Mouse (Mus musculus) embryonic facial prominence, embryonic 12.5 days (tissue): ENCODE measurements around the gene Mapk13. TPM values are rescaled to one million over a fixed set of nuclear protein-coding genes. Genes with fewer than 3 reads are reported as not detected.
A peak's percentile ranks its signal among the peaks of the same experiment; 100 is the strongest.

Experiments used
- ATAC-seq: fragments of 200-750 bp; cut with Nextera tagmentation; 2 replicates; pipeline ENCODE4 v1.8.0; 2017; ENCODE audit not compliant: insufficient number of reproducible peaks, insufficient read depth, low FRiP score, low TSS enrichment
- H3K27ac ChIP-seq: fragments of 300-500 bp; sonication (generic); 2 replicates; pipeline ENCODE4 v1.5.1; 2016; ENCODE audit warnings: mild to moderate bottlenecking
- H3K27me3 ChIP-seq: fragments of 300-500 bp; sonication (generic); 2 replicates; pipeline ENCODE4 v1.6.1; 2016; ENCODE audit warnings: mild to moderate bottlenecking, moderate library complexity
- H3K36me3 ChIP-seq: fragments of 300-500 bp; sonication (generic); 2 replicates; pipeline ENCODE4 v1.6.1; 2016; ENCODE audit warnings: mild to moderate bottlenecking
- H3K4me1 ChIP-seq: fragments of 300-500 bp; sonication (generic); 2 replicates; pipeline ENCODE4 v1.6.1; 2016
- H3K4me2 ChIP-seq: fragments of 300-500 bp; sonication (generic); replicated peaks from 2 replicates; pipeline ENCODE4 v1.6.1; 2016; ENCODE audit warnings: mild to moderate bottlenecking, moderate library complexity
- H3K4me3 ChIP-seq: fragments of 300-500 bp; sonication (generic); 2 replicates; pipeline ENCODE4 v1.5.1; 2016; ENCODE audit warnings: mild to moderate bottlenecking
- H3K9ac ChIP-seq: fragments of 300-500 bp; sonication (generic); 2 replicates; pipeline ENCODE4 v1.6.1; 2016; ENCODE audit warnings: mild to moderate bottlenecking, moderate library complexity
- H3K9me3 ChIP-seq: fragments of 300-500 bp; sonication (generic); 2 replicates; pipeline ENCODE4 v1.6.1; 2016; ENCODE audit warnings: mild to moderate bottlenecking, moderate library complexity
- WGBS: fragments of 180-500 bp; shearing (Covaris S2); methylation state at CpG from one replicate; pipeline ENCODE4 v1.1.7; 2016; 5-methylcytosine and 5-hydroxymethylcytosine counted together
- polyA plus RNA-seq: library from polyadenylated mRNA; unstranded; fragments of >200 nt; fragmentation: Nextera tagmentation; extraction: Ambion mirVana; gene quantifications from 2 replicates; pipeline ENCODE4 v1.2.1, GENCODE M21; 2016

Gene Mapk13
- polyA plus RNA-seq, 1 experiment from 2014 or later = 22.1 TPM

GRCm38 (mm10) chr17:28777231-28778005, 8.3 kb downstream of the Mapk13 start:
- no peak overlapping the region for H3K4me2 ChIP-seq
- no peak overlapping the region for H3K9ac ChIP-seq
- no peaks in the 10 kb centered on the region for H3K4me1 ChIP-seq
- H3K27ac ChIP-seq = no peak overlapping the region
- WGBS = 85% methylated on average over 16 of the region's 16 CpGs
- no peaks in the 10 kb centered on the region for H3K27me3 ChIP-seq
- H3K36me3 ChIP-seq = no peaks in the 10 kb centered on the region
- no peak overlapping the region for H3K4me3 ChIP-seq
- no peak for ATAC-seq
- no peaks in the 10 kb centered on the region for H3K9me3 ChIP-seq

- Histone ChIP-seq H3K4me3 (no peak overlapping the region), H3K9ac (no peak overlapping the region), H3K27me3 (no peaks in the 10 kb centered on the region), H3K27ac (no peak overlapping the region), H3K36me3 (no peaks in the 10 kb centered on the region), H3K9me3 (no peaks in the 10 kb centered on the region), H3K4me2 (no peak overlapping the region), H3K4me1 (no peaks in the 10 kb centered on the region)
- ATAC-seq = no peak
- 90% methylated on average over 3 of the region's 3 CpGs for WGBS
Measured at GRCm38 (mm10) chr17:28779735-28780134, 10.6 kb downstream of the Mapk13 start.

GRCm38 (mm10) chr17:28780836-28781235, 11.7 kb downstream of the Mapk13 start:
- WGBS = 60% methylated on average over 3 of the region's 3 CpGs

GRCm38 (mm10) chr17:28781290-28782045, 12.4 kb downstream of the Mapk13 start:
- H3K4me1 ChIP-seq = no peaks in the 10 kb centered on the region
- H3K27ac ChIP-seq = no peak overlapping the region
- WGBS = 50% methylated on average over 9 of the region's 9 CpGs
- H3K9ac ChIP-seq = no peak overlapping the region
- no peak for ATAC-seq
- H3K4me3 ChIP-seq = no peak overlapping the region
- H3K27me3 ChIP-seq = no peaks in the 10 kb centered on the region
- no peaks in the 10 kb centered on the region for H3K36me3 ChIP-seq
- no peaks in the 10 kb centered on the region for H3K9me3 ChIP-seq
- H3K4me2 ChIP-seq = no peak overlapping the region

More at GRCm38 (mm10) chr17:28780836-28781235, 11.7 kb downstream of the Mapk13 start:
- H3K36me3 ChIP-seq = no peaks in the 10 kb centered on the region
- H3K9ac ChIP-seq = no peak overlapping the region
- ATAC-seq = no peak
- H3K27ac ChIP-seq = no peak overlapping the region
- H3K4me2 ChIP-seq = no peak overlapping the region
- no peaks in the 10 kb centered on the region for H3K9me3 ChIP-seq
- H3K27me3 ChIP-seq = no peaks in the 10 kb centered on the region
- no peaks in the 10 kb centered on the region for H3K4me1 ChIP-seq
- H3K4me3 ChIP-seq = no peak overlapping the region

GRCm38 (mm10) chr17:28785036-28785435, 15.9 kb downstream of the Mapk13 start:
- no peaks in the 10 kb centered on the region for H3K27me3 ChIP-seq
- no peak for ATAC-seq
- WGBS = 82% methylated on average over 3 of the region's 3 CpGs

GRCm38 (mm10) chr17:28787507-28787906, 18.4 kb downstream of the Mapk13 start:
- no peak overlapping the region for H3K9ac ChIP-seq
- no peak overlapping the region for H3K4me3 ChIP-seq
- H3K27ac ChIP-seq = no peak overlapping the region
- H3K36me3 ChIP-seq = no peaks in the 10 kb centered on the region
- H3K4me2 ChIP-seq = no peak overlapping the region
- no peaks in the 10 kb centered on the region for H3K9me3 ChIP-seq
- no peaks in the 10 kb centered on the region for H3K4me1 ChIP-seq
- WGBS = 95% methylated on average over 12 of the region's 12 CpGs
- no peaks in the 10 kb centered on the region for H3K27me3 ChIP-seq
- no peak for ATAC-seq

More at GRCm38 (mm10) chr17:28785036-28785435, 15.9 kb downstream of the Mapk13 start:
- H3K9me3 ChIP-seq = no peaks in the 10 kb centered on the region
- no peaks in the 10 kb centered on the region for H3K36me3 ChIP-seq
- no peak overlapping the region for H3K4me2 ChIP-seq
- H3K9ac ChIP-seq = no peak overlapping the region
- H3K4me1 ChIP-seq = no peaks in the 10 kb centered on the region
- H3K27ac ChIP-seq = no peak overlapping the region
- no peak overlapping the region for H3K4me3 ChIP-seq

GRCm38 (mm10) chr17:28797031-28797430, 27.9 kb downstream of the Mapk13 start:
- no peak overlapping the region for H3K9ac ChIP-seq
- ATAC-seq = no peak
- H3K4me1 ChIP-seq = peaks cover 11% of the 10 kb centered on the region
- H3K9me3 ChIP-seq = peaks cover 5% of the 10 kb centered on the region; the same call in 1 of the 2 replicates
- no peak overlapping the region for H3K4me2 ChIP-seq
- H3K36me3 ChIP-seq = no peaks in the 10 kb centered on the region
- H3K27me3 ChIP-seq = no peaks in the 10 kb centered on the region
- 96% methylated on average over 4 of the region's 4 CpGs for WGBS
- no peak overlapping the region for H3K4me3 ChIP-seq
- no peak overlapping the region for H3K27ac ChIP-seq

GRCm38 (mm10) chr17:28799291-28800160, 30.4 kb downstream of the Mapk13 start:
- Histone ChIP-seq H3K4me3 (peak overlapping the region; percentile 85), H3K36me3 (no peaks in the 10 kb centered on the region), H3K9ac (no peak overlapping the region), H3K27me3 (no peaks in the 10 kb centered on the region), H3K4me2 (peak overlapping the region; percentile 96), H3K4me1 (peaks cover 23% of the 10 kb centered on the region), H3K9me3 (peaks cover 5% of the 10 kb centered on the region; the same call in 1 of the 2 replicates), H3K27ac (no peak overlapping the region)
- ATAC-seq = no peak
- 20% methylated on average over 14 of the region's 14 CpGs for WGBS

GRCm38 (mm10) chr17:28800281-28800670, 31.2 kb downstream of the Mapk13 start:
- H3K9me3 ChIP-seq = no peaks in the 10 kb centered on the region
- H3K4me3 ChIP-seq = peak overlapping the region; percentile 85
- H3K4me1 ChIP-seq = peaks cover 23% of the 10 kb centered on the region
- H3K9ac ChIP-seq = peak overlapping the region; percentile 100
- under 1% methylated on average over 15 of the region's 15 CpGs for WGBS
- no peaks in the 10 kb centered on the region for H3K27me3 ChIP-seq
- peak overlapping the region; percentile 99 for H3K27ac ChIP-seq
- no peaks in the 10 kb centered on the region for H3K36me3 ChIP-seq
- no peak; the same call in 1 of the 2 replicates for ATAC-seq
- peak overlapping the region; percentile 96 for H3K4me2 ChIP-seq

GRCm38 (mm10) chr17:28800671-28801412, 31.7 kb downstream of the Mapk13 start, which contains the start of gene Brpf3:
TSS of gene Brpf3 (plus strand) at chr17:28801090.
- peak; percentile 82 for ATAC-seq
- Histone ChIP-seq H3K36me3 (peaks cover 3% of the 10 kb centered on the region), H3K27me3 (no peaks in the 10 kb centered on the region), H3K9ac (peak within 1 kb of the TSS; percentile 100), H3K4me2 (peak within 1 kb of the TSS; percentile 96), H3K27ac (peak within 1 kb of the TSS; percentile 99), H3K4me1 (peaks cover 23% of the 10 kb centered on the region), H3K9me3 (no peaks in the 10 kb centered on the region), H3K4me3 (peak within 1 kb of the TSS; percentile 85)
- WGBS = under 1% methylated on average over 62 of the region's 99 CpGs
